8 mouse cellular contexts compared by ENCODE assay signal in the genomic region with DNA sequence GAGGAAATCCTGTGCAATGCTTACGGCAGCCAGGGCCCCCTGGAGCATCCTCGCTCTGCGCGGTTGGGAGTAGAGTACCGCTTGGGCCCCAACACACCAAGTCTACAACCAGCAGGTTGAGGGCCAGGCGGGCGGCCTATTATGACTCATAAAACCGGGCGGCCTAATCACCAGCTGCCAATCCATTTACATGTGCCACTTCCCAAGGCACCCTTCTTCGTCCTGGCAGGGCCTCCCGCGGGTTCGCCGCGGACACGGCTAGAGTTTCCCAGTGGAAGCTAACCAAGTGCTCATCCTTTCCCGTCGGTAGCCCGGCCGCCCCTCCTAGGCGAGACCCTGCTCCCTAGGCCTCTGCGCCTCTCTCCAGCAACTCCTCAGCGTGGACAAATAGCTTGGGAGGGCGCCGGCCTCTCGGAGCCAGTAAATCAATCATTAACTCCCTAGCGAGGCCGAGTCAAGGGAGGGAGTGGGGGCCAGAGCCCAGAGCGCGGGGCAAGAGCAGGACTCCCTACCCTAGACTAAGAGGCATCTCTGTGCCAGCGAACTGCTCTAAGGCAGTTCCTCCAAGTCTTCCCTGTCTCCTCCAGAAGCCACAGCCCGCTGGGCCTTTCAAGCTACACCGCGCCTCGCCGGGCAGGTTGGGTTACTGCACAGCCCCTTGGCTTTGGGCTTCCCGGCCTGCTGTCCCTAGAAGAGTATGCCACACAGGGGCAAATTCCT.
DNase-seq lines count a peak whose midpoint lies in the region; ATAC-seq and TF ChIP-seq lines count a peak whose summit lies in the region.

No protein-coding gene starts in this region.

- H3K9me3 ChIP-seq in heart, embryonic 11.5 days (replicated peaks; ENCODE audit: control insufficient read depth, low read length), result no peaks in the 10 kb centered on the region
- H3K9me3 ChIP-seq in forebrain, embryonic 10.5 days, result no peaks in the 10 kb centered on the region
- H3K9me3 ChIP-seq in intestine, embryonic 15.5 days, result no peaks in the 10 kb centered on the region
- no peaks in the 10 kb centered on the region for H3K9me3 ChIP-seq in liver, embryonic 14.5 days (ENCODE audit: control insufficient read depth, low read length)

- no peak for TF ChIP-seq EP300 in liver, embryonic 14.5 days (IDR thresholded peaks at IDR 0.05; ENCODE audit: low read depth)

- no peak for ATAC-seq in heart, embryonic 11.5 days (replicated peaks; ENCODE audit: insufficient number of reproducible peaks, low FRiP score, low TSS enrichment)
- ATAC-seq in intestine, embryonic 15.5 days, result peak; percentile 67
- no peak for ATAC-seq in liver, embryonic 14.5 days (ENCODE audit: insufficient read depth)
- ATAC-seq in activated CD4-positive, CD25-positive, alpha-beta regulatory T cell, adult 4 months, result no peak

- WGBS in heart, embryonic 11.5 days (ENCODE audit: insufficient replicate concordance), result 3% methylated on average over 36 of the region's 37 CpGs
- 2% methylated on average over 37 of the region's 37 CpGs for WGBS in forebrain, embryonic 10.5 days
- 5% methylated on average over 37 of the region's 37 CpGs for WGBS in intestine, embryonic 15.5 days
- 3% methylated on average over 37 of the region's 37 CpGs for WGBS in liver, embryonic 14.5 days (ENCODE audit: insufficient replicate concordance)
- WGBS in small intestine, adult 2 months, result 10% methylated on average over 37 of the region's 37 CpGs

- H3K9ac ChIP-seq in heart, embryonic 11.5 days (ENCODE audit: low read depth, low read length), result peak overlapping the region; percentile 73; the same call in 1 of the 2 replicates
- 0 out of 2 replicates have a peak overlapping the region, but pooled peaks have one; percentile 67 for H3K9ac ChIP-seq in intestine, embryonic 15.5 days
- no peak overlapping the region for H3K9ac ChIP-seq in liver, embryonic 14.5 days (replicated peaks)

- H3K36me3 ChIP-seq in heart, embryonic 11.5 days (ENCODE audit: control insufficient read depth, insufficient read depth, low read length), result no peaks in the 10 kb centered on the region
- H3K36me3 ChIP-seq in forebrain, embryonic 10.5 days (replicated peaks), result no peaks in the 10 kb centered on the region
- H3K36me3 ChIP-seq in intestine, embryonic 15.5 days, result no peaks in the 10 kb centered on the region
- H3K36me3 ChIP-seq in liver, embryonic 14.5 days (replicated peaks; ENCODE audit: control insufficient read depth, insufficient read depth, low read depth), result no peaks in the 10 kb centered on the region
- no peaks in the 10 kb centered on the region for H3K36me3 ChIP-seq in small intestine, adult 2 months (ENCODE audit: control insufficient read depth, insufficient read depth, low read length)

- H3K4me2 ChIP-seq in heart, embryonic 11.5 days, result peak overlapping the region; percentile 84
- peak overlapping the region; percentile 85 for H3K4me2 ChIP-seq in intestine, embryonic 15.5 days (replicated peaks)
- H3K4me2 ChIP-seq in liver, embryonic 14.5 days (ENCODE audit: low read depth), result peak overlapping the region; percentile 60

- no peak for TF ChIP-seq CTCF in liver, embryonic 14.5 days (IDR thresholded peaks at IDR 0.05; ENCODE audit: low read depth)
- no peak for TF ChIP-seq CTCF in small intestine, adult 2 months (IDR thresholded peaks at IDR 0.05; ENCODE audit: extremely low read depth, insufficient read length, insufficient replicate concordance, low read depth, low read length)

- peaks cover 24% of the 10 kb centered on the region for H3K4me1 ChIP-seq in heart, embryonic 11.5 days (ENCODE audit: control insufficient read depth, insufficient read depth, low read length)
- peaks cover 71% of the 10 kb centered on the region for H3K4me1 ChIP-seq in forebrain, embryonic 10.5 days
- H3K4me1 ChIP-seq in intestine, embryonic 15.5 days (replicated peaks), result peaks cover 15% of the 10 kb centered on the region
- H3K4me1 ChIP-seq in liver, embryonic 14.5 days (replicated peaks; ENCODE audit: control insufficient read depth in 2 of 2, insufficient read depth in 2 of 2, low read length in 1 of 2), result peaks cover 0 to 11% of the 10 kb centered on the region in 2 experiments; a peak in 2 of 4 replicates
- peaks cover 18% of the 10 kb centered on the region for H3K4me1 ChIP-seq in small intestine, adult 2 months (ENCODE audit: control insufficient read depth, insufficient read depth, insufficient read length, low read length)

- no peak for DNase-seq in heart, adult 9 months (ENCODE audit: low spot score in 2 of 2)
- peak; percentile 75 for DNase-seq in Muller cell, postnatal 12 days (ENCODE audit: inconsistent ontology term)
- peak; percentile 35 for DNase-seq in forebrain, embryonic 10.5 days (ENCODE audit: extremely low spot score, low spot score)
- DNase-seq in liver, embryonic 14.5 days (ENCODE audit: low read depth in 3 of 3, low spot score in 3 of 3), result no peak

- peak overlapping the region; percentile 83; the same call in 1 of the 2 replicates for H3K27ac ChIP-seq in heart, embryonic 11.5 days (ENCODE audit: low read depth, low read length)
- H3K27ac ChIP-seq in forebrain, embryonic 10.5 days, result peak overlapping the region; percentile 91
- H3K27ac ChIP-seq in intestine, embryonic 15.5 days, result peak overlapping the region; percentile 94
- H3K27ac ChIP-seq in liver, embryonic 14.5 days, result no peak overlapping the region
- H3K27ac ChIP-seq in small intestine, adult 2 months (ENCODE audit: insufficient read depth, low read depth, low read length), result peak overlapping the region; percentile 81

- H3K4me3 ChIP-seq in heart, embryonic 11.5 days (ENCODE audit: low read depth, low read length), result peak overlapping the region; percentile 53
- H3K4me3 ChIP-seq in forebrain, embryonic 10.5 days, result peak overlapping the region; percentile 64
- peak overlapping the region; percentile 47 for H3K4me3 ChIP-seq in intestine, embryonic 15.5 days (replicated peaks)
- peak overlapping the region in 1 of 2 experiments; percentile 43; a peak in 2 of 4 replicates for H3K4me3 ChIP-seq in liver, embryonic 14.5 days (ENCODE audit: insufficient read depth in 1 of 2, low read depth in 2 of 2, low read length in 2 of 2)
- peak overlapping the region; percentile 71 for H3K4me3 ChIP-seq in small intestine, adult 2 months (ENCODE audit: low read depth, low read length)

- H3K27me3 ChIP-seq in heart, embryonic 11.5 days (ENCODE audit: control insufficient read depth, insufficient read depth, low read length), result peaks cover 57% of the 10 kb centered on the region
- H3K27me3 ChIP-seq in forebrain, embryonic 10.5 days (ENCODE audit: poor library complexity, severe bottlenecking), result peaks cover 100% of the 10 kb centered on the region
- H3K27me3 ChIP-seq in intestine, embryonic 15.5 days (replicated peaks), result peaks cover 46% of the 10 kb centered on the region
- peaks cover 88% of the 10 kb centered on the region for H3K27me3 ChIP-seq in liver, embryonic 14.5 days (ENCODE audit: control insufficient read depth, insufficient read depth, low read length)
- no peaks in the 10 kb centered on the region; the same call in 1 of the 2 replicates for H3K27me3 ChIP-seq in small intestine, adult 2 months (ENCODE audit: control insufficient read depth, insufficient read depth, low read length)

- no peak for TF ChIP-seq POLR2A in small intestine, adult 2 months (IDR thresholded peaks at IDR 0.05; ENCODE audit: low read depth, low read length)

Comparison
In these comparisons a context has a peak if more than half of its experiments do, and no peak if none do; other contexts are left out.
1. DNase-seq: peak in Muller cell, postnatal 12 days (single experiment) and forebrain, embryonic 10.5 days (single experiment); none in heart, adult 9 months (0 of 2) and liver, embryonic 14.5 days (0 of 3).
2. Peak in every context shown above with its lines, with median percentiles within 50 percentile points of each other: H3K4me2 ChIP-seq.